Mouse (Mus musculus) heart, adult 2 months (tissue): ENCODE results near the gene Tspan9.

Experiments
- CTCF ChIP-seq: fragments of 200-600 bp; IDR thresholded peaks from 2 replicates; pipeline ENCODE4 v1.8.1; 2022; ENCODE audit warnings: antibody characterized with exemption, mild to moderate bottlenecking, moderate library complexity
- POLR2A ChIP-seq: fragments of 200-500 bp; IDR thresholded peaks from 2 replicates; pipeline ENCODE4 v1.6.1; 2011; ENCODE audit warnings: mild to moderate bottlenecking, low read depth, low read length, control low read depth; ENCODE audit not compliant: insufficient read depth

- no peak for TF ChIP-seq CTCF
- TF ChIP-seq POLR2A: no peak
Measured at GRCm38 (mm10) chr6:128079576-128080224, 63.7 kb downstream of the Tspan9 start.
